Mouse (Mus musculus) C3H10T1/2 (cell line): Measurements from ENCODE around the gene Capza3. TPM values are rescaled to one million over a fixed set of nuclear protein-coding genes. Genes with fewer than 3 reads are reported as not detected.

Source experiments
- polyA plus RNA-seq, 2 experiments: library from polyadenylated mRNA; unstranded; fragments of >200 nt; fragmentation: generic; extraction: Trizol; gene quantifications; one replicate each; pipeline ENCODE4 v1.2.1; 2012; ENCODE audit warnings: missing spikeins in 2 of 2

Gene Capza3
- not detected for polyA plus RNA-seq

GRCm38 (mm10) chr6:140040952-140041351 is at the start of gene Capza3:
Gene Capza3 (plus strand): TSS chr6:140041252.

DNA sequence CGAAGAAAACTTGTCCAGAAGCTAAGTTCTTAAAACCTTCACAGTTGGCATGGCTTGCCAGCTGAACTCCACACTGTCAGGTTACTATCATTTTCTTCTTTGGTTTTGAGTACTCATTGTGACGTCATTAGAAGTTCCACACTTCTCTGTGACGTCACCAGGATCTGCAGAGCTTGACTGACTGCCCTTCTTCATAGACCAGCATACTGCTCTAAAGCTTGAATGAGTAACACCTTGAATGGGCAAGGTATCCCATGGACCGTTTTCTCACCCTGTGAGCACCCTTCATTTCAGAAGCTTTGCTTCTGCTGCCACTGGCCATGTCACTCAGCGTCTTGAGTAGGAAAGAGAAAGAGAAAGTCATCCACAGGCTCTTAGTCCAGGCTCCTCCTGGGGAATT is 305 bp downstream of the Capza3 start, which contains the start of gene Plcz1:
Gene Plcz1 (minus strand): TSS at position 101 of the 400 bp plus-strand sequence.

Other genes starting within 250 kb of the Capza3 start
- gene Plcz1, start 205 bp downstream of the Capza3 start, polyA plus RNA-seq = not detected